Mouse (Mus musculus) forebrain, postnatal 0 days (tissue): ENCODE measurements around the gene Ect2l. TPM values are rescaled to one million over a fixed set of nuclear protein-coding genes. Genes with fewer than 3 reads are reported as not detected.

Source experiments
- ATAC-seq: fragments of 200-750 bp; cut with Nextera tagmentation; 2 replicates; pipeline ENCODE4 v1.8.0; 2017; ENCODE audit warnings: mild to moderate bottlenecking, moderate library complexity
- DNase-seq: peaks from one replicate; pipeline ENCODE4 v3.0.0-alpha.2; 2015
- H3K27ac ChIP-seq: fragments of 300-500 bp; sonication (generic); 2 replicates; pipeline ENCODE4 v1.5.1; 2014; ENCODE audit warnings: low read depth, mild to moderate bottlenecking, antibody characterized with exemption, low read length, moderate library complexity, mixed read lengths
- H3K27me3 ChIP-seq: fragments of 300-500 bp; sonication (generic); 2 replicates; pipeline ENCODE4 v1.6.1; 2014; ENCODE audit warnings: mild to moderate bottlenecking, low read length, mixed read lengths; ENCODE audit not compliant: insufficient read depth
- H3K36me3 ChIP-seq: fragments of 300-500 bp; sonication (generic); 2 replicates; pipeline ENCODE4 v1.6.1; 2014; ENCODE audit warnings: mild to moderate bottlenecking, moderate library complexity; ENCODE audit not compliant: insufficient read depth
- H3K4me1 ChIP-seq: fragments of 300-500 bp; sonication (generic); 2 replicates; pipeline ENCODE4 v1.6.1; 2014; ENCODE audit warnings: antibody characterized with exemption; ENCODE audit not compliant: insufficient read depth
- H3K4me2 ChIP-seq: fragments of 300-500 bp; sonication (generic); 2 replicates; pipeline ENCODE4 v1.6.1; 2014; ENCODE audit warnings: low read depth, mild to moderate bottlenecking, moderate library complexity
- H3K4me3 ChIP-seq: fragments of 300-500 bp; sonication (generic); 2 replicates; pipeline ENCODE4 v1.5.1; 2014; ENCODE audit warnings: low read depth, low read length, mixed read lengths
- H3K9ac ChIP-seq: fragments of 300-500 bp; sonication (generic); 2 replicates; pipeline ENCODE4 v1.6.1; 2014; ENCODE audit warnings: mild to moderate bottlenecking
- H3K9me3 ChIP-seq: fragments of 300-500 bp; sonication (generic); 2 replicates; pipeline ENCODE4 v1.6.1; 2016; ENCODE audit warnings: low read length
- CTCF ChIP-seq: sonication (generic); IDR thresholded peaks from 2 replicates; pipeline ENCODE4 v1.5.1; 2016; ENCODE audit warnings: antibody characterized with exemption, control low read depth, low read depth
- WGBS: fragments of 180-500 bp; shearing (Covaris S2); extraction: QIAGEN DNeasy Blood & Tissue Kit; methylation state at CpG from one replicate; pipeline ENCODE4 v1.1.7; 2014; 5-methylcytosine and 5-hydroxymethylcytosine counted together
- polyA plus RNA-seq: library from polyadenylated mRNA; unstranded; fragments of >200 nt; fragmentation: Nextera tagmentation; extraction: Ambion mirVana; gene quantifications from 2 replicates; pipeline ENCODE4 v1.2.1, GENCODE M21; 2015
- total RNA-seq: library from RNA; depleted of rRNA; stranded (reverse); fragments of >200 nt; gene quantifications from 2 replicates; pipeline ENCODE4 v1.2.3, GENCODE M21; 2014

Ect2l gene
- total and polyA plus RNA-seq, 2 experiments from 2014 or later, result 0.58 TPM; not detected in 1

DNA sequence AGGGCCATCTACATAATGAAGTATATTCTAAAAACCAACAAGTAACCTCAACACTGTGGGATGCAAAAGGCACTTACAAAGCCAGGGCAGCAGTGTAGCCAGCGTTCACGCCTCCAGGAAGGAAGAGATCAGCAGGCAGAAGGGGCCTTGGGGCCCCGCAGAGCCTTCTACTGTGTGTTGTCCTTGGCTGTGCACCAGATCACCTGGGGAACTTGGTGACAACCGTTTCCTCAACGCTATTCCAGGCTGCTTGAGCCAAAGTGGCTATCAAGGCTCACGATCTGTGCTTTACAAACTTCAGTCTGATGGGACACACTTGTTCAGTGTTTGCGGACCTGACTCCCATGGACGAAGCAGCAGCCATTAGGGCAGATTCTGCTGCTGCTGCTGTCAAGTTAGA lies 19.0 kb downstream of the Ect2l start:
- WGBS, result 71% methylated on average over 8 of the region's 8 CpGs

DNA sequence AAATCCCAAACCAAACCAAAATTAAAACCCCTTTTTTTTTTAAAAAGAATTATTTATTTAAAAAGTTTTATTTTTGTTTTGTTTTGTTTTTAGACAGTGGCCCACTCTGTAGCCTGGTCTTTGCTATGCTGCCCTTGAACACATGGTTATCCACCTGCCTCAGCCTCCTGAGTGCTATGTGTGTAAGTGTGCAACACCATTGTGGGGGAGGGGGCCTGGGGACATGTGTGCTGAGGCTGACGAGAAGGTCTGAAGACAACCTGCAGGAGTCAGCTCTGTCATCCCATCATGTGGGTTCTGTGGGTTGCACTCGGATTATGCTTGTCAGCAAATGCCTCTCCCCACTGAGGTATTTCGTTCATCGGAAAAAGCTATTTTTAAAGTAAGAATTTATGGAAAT lies 21.2 kb downstream of the Ect2l start:
- no peak overlapping the region for H3K4me2 ChIP-seq
- H3K9ac ChIP-seq, result no peak overlapping the region
- TF ChIP-seq CTCF, result no peak
- DNase-seq (no peak), ATAC-seq (no peak)
- 82% methylated on average over 4 of the region's 4 CpGs for WGBS
- no peak overlapping the region for H3K27ac ChIP-seq
- no peak overlapping the region for H3K4me3 ChIP-seq
- H3K36me3 ChIP-seq, result no peaks in the 10 kb centered on the region
- no peaks in the 10 kb centered on the region for H3K9me3 ChIP-seq
- H3K4me1 ChIP-seq, result no peaks in the 10 kb centered on the region
- H3K27me3 ChIP-seq, result no peaks in the 10 kb centered on the region

More for the DNA sequence above, 19.0 kb downstream of the Ect2l start:
- DNase-seq (no peak), ATAC-seq (no peak)
- TF ChIP-seq CTCF, result no peak
- H3K9me3 ChIP-seq, result no peaks in the 10 kb centered on the region
- H3K9ac ChIP-seq, result no peak overlapping the region
- H3K27ac ChIP-seq, result no peak overlapping the region
- no peaks in the 10 kb centered on the region for H3K27me3 ChIP-seq
- no peak overlapping the region for H3K4me3 ChIP-seq
- H3K36me3 ChIP-seq, result no peaks in the 10 kb centered on the region
- H3K4me2 ChIP-seq, result no peak overlapping the region
- no peaks in the 10 kb centered on the region for H3K4me1 ChIP-seq

DNA sequence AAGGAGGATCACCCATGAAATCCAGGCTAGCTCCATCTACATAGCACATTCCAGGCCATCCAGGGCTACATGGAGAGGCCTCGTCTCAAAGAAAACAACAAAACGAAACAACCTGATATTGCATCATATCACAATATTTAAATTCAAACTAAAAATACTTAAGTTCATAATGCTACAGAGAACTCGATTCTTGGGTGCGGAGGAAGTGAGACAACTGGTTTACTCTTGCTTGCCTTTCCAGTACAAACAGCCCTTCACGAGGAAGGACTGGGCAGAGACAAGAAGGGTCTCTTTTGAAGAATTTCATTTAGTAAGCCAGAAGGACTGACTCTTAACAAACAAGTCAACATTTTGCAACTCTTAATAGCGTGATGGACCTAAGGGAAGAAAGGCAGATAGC lies 22.1 kb downstream of the Ect2l start:
- DNase-seq, result no peak
- 88% methylated on average over 6 of the region's 6 CpGs for WGBS
- Histone ChIP-seq H3K36me3 (no peaks in the 10 kb centered on the region), H3K27me3 (no peaks in the 10 kb centered on the region), H3K9me3 (no peaks in the 10 kb centered on the region), H3K9ac (no peak overlapping the region), H3K4me2 (no peak overlapping the region), H3K4me1 (no peaks in the 10 kb centered on the region), H3K4me3 (no peak overlapping the region), H3K27ac (no peak overlapping the region)
- TF ChIP-seq CTCF, result no peak
- ATAC-seq, result no peak

DNA sequence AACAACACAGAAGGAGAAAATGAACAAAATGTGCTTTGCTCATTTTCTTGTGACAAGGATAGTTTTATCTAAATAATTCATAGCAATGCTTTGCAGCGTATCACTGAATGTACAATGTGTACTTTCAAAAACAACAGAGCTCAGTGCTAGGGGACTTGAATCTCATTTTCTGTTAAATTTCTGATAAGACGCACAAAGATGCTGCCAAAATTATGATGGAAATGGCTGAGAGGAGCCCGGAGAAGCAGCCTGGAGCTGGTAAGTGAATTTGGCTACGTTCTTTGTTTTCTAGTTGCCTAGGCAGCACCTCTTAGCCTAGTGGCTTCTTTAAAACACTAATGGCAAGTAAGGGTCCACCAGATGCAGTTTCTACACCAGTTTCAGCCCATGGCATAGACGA lies 28.4 kb downstream of the Ect2l start:
- H3K9ac ChIP-seq, result no peak overlapping the region
- WGBS, result 63% methylated on average over 5 of the region's 5 CpGs
- no peak overlapping the region for H3K4me3 ChIP-seq
- no peaks in the 10 kb centered on the region for H3K4me1 ChIP-seq
- no peak overlapping the region for H3K4me2 ChIP-seq
- no peaks in the 10 kb centered on the region for H3K9me3 ChIP-seq
- DNase-seq (peak; percentile 33), ATAC-seq (peak; percentile 90)
- H3K27me3 ChIP-seq, result no peaks in the 10 kb centered on the region
- TF ChIP-seq CTCF, result no peak
- no peak overlapping the region for H3K27ac ChIP-seq
- no peaks in the 10 kb centered on the region for H3K36me3 ChIP-seq

DNA sequence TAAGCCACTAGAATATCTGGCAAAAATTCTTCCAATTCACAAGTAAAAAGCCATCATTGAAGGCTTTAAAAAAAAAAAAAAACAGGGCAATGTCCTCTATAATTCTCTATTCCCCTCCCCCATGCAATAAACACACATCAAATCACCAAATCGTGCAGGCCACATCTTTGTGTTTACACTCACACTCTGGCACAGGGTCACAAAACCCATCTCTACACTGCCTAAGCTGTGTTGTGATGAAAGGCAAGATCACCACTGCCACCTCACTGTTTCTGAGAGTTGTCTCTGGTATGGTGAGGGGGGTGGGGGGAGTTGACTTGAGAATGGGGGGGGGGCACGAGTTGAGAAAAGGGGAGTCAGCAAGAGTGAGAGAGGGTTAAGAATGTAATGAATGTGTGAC lies 33.4 kb downstream of the Ect2l start:
- no peak overlapping the region for H3K4me2 ChIP-seq
- H3K27me3 ChIP-seq, result no peaks in the 10 kb centered on the region
- 68% methylated on average over 2 of the region's 2 CpGs for WGBS
- ATAC-seq (no peak), DNase-seq (no peak)
- no peak overlapping the region for H3K27ac ChIP-seq
- H3K4me1 ChIP-seq, result no peaks in the 10 kb centered on the region
- no peak overlapping the region for H3K4me3 ChIP-seq
- no peak for TF ChIP-seq CTCF
- H3K36me3 ChIP-seq, result no peaks in the 10 kb centered on the region
- no peak overlapping the region for H3K9ac ChIP-seq
- H3K9me3 ChIP-seq, result no peaks in the 10 kb centered on the region

DNA sequence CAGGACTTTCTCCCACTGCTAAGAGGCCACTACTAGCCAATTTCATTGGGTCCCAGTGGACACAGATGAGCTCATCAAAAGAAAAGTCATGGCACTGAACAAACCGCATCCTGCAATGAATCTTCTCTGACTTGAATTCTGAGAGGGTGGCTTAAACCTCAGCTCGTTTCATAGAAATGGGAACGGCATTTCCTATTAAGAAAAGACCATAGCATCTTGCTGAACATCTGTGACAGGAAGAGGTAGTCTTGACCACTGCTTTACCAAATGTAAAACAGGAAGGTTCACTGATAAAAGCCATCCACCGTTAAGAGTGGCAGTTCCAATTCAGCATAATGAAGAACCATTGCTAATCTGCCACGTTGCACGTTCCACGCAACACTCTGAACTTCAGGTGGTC lies 34.0 kb downstream of the Ect2l start:
- 93% methylated on average over 7 of the region's 7 CpGs for WGBS
- Histone ChIP-seq H3K9me3 (no peaks in the 10 kb centered on the region), H3K4me3 (no peak overlapping the region), H3K4me2 (no peak overlapping the region), H3K9ac (no peak overlapping the region), H3K27me3 (no peaks in the 10 kb centered on the region), H3K36me3 (no peaks in the 10 kb centered on the region), H3K27ac (no peak overlapping the region), H3K4me1 (no peaks in the 10 kb centered on the region)
- ATAC-seq (no peak), DNase-seq (no peak)
- no peak for TF ChIP-seq CTCF

DNA sequence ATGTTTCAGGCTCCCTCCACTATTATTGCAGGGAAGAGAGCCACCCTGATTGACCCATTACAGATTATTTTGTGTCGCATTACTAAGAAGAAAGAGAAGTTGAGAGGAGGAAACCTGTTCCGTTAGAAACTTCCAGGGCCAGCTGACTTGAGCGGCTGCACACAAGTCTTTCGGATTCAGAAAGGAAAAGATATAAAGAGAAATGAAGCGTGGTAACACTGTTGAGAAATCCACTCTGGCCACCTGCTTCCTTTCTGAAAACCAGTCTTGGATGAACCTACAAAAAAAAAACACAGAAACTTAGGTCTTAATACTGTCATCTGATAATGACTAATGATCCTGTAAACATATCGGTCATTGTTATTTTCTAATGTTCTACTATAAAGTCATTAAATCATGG lies 35.6 kb downstream of the Ect2l start:
- Histone ChIP-seq H3K36me3 (no peaks in the 10 kb centered on the region), H3K9me3 (no peaks in the 10 kb centered on the region), H3K9ac (no peak overlapping the region), H3K4me3 (no peak overlapping the region), H3K4me2 (no peak overlapping the region), H3K27me3 (no peaks in the 10 kb centered on the region), H3K27ac (no peak overlapping the region), H3K4me1 (no peaks in the 10 kb centered on the region)
- no peak for DNase-seq
- TF ChIP-seq CTCF, result no peak
- WGBS, result 89% methylated on average over 6 of the region's 6 CpGs
- no peak for ATAC-seq
